Mouse (Mus musculus) right cerebral cortex, postnatal 25 days (tissue): Measurements from ENCODE around the gene Nudt5.
"Not testable (repeated sequence)": the region's sequence is repeated elsewhere in the genome, so short reads cannot be mapped to it uniquely, and the experiment has no call there.

Source experiments
- DNase-seq: peaks from one replicate; pipeline ENCODE4 v3.0.0; 2022

The Nudt5 gene

GRCm38 (mm10) chr2:5844873-5845631 lies at the start of gene Nudt5, which contains the start of gene Cdc123:
Gene Nudt5 (plus strand): TSS chr2:5845019.
Gene Cdc123 (minus strand): TSS chr2:5845164.
- DNase-seq: peak; percentile 90

GRCm38 (mm10) chr2:5797816-5798672 lies 46.8 kb upstream of the Nudt5 start:
- no peak for DNase-seq

- no peak for DNase-seq
Measured at GRCm38 (mm10) chr2:5801182-5801640, 43.6 kb upstream of the Nudt5 start.

GRCm38 (mm10) chr2:5801927-5802590 lies 42.8 kb upstream of the Nudt5 start:
- DNase-seq: no peak

GRCm38 (mm10) chr2:5804440-5805045 lies 40.3 kb upstream of the Nudt5 start:
- DNase-seq: no peak

DNA sequence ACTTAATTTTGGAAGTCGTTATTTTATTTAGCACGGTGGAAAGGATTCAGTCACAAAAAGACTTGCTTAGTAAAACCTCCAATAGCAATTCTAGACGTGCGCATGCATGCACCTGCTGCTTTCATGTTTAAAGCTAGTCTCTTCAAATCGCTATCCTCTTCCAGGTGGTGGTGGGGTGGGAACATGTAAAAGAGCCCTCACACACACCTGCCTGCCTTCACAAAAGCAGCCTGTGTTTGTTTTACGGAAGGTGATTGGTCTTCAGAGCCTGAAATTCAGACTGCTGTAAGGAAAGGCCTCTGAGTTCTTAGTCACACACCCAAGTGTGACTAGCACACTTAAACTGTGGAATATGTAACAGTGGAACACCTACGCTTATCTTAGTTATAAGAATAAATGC lies 39.6 kb upstream of the Nudt5 start:
- DNase-seq: no peak

DNA sequence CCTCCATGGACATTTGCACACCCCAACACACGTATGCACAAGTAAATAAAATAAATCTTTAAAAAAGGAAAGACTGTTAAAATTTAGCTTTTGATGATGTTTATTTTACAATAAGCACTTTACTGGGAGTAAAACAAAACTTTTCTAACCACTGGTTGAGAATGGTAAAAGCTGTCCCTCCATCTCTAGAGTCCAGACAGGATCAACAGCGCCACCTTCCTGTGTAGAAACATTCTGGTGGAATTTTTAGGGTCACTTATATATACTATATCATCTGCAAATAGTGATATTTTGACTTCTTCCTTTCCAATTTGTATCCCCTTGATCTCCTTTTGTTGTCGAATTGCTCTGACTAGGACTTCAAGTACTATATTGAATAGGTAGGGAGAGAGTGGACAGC lies 38.6 kb upstream of the Nudt5 start:
- not testable (repeated sequence) for DNase-seq

GRCm38 (mm10) chr2:5810036-5810718 lies 34.6 kb upstream of the Nudt5 start:
- no peak for DNase-seq

DNA sequence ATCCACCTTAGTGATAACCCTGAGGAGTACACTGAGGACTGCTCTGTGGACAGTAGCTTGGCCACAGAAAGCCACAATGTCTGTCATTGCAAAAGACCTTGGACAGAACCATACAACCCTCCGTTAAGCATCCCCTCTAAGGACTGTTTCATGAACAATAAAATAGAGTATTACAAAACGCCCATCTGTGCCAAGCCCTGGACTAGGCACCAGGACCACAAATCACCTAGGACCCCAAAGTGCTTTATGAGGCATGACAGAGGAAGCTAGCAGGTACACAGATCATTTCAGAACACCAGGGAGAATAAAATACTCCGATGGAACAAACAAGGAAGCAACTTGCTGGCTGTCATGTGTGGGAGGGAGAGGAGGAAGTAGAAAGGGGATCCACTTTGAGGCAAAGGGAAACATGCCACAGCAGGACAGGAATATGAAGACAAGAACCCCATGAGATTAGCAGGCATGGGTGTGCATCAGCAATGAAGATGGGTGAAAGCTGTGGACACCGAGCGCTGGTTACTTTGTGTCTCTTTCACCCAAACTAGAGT lies 33.5 kb upstream of the Nudt5 start:
- no peak for DNase-seq

DNA sequence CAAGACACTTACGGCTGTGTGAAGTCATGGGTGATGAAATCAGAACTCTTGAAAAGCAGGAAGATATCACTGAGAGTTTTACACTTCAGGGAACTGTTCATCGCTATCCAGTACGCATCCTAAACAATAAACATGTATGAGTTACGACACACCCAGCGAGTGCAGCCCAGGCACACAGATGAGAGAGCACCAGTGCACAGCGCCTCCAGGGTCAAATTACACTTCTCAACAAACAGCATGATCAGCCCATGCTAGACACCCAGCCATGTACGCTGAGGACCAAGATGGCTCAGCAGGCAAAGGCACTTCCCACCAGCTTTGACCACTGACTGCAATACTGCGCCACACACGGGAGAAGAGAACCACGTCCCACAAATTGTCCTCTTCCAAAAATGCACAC lies 23.6 kb upstream of the Nudt5 start:
- DNase-seq: no peak

GRCm38 (mm10) chr2:5822449-5822848 lies 22.4 kb upstream of the Nudt5 start:
- no peak for DNase-seq

DNA sequence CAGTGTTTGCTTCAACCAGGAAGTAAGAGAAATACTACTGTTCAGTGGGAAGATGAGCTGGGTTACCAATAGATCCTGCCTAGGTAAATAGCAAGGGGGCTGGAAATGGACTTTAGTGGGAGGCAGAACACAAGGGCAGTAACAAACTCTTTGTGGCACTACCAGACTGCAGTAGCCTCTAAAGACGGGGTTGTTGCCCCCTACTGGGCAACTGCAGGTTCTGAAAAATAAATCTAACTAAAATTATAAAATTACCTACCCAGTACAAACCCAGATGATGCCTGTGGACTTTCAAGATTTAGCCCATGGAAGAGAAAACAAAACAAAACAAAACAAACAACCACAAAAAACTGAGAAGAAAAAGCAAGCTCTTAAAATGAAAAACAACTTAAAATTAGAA lies 20.6 kb upstream of the Nudt5 start:
- no peak for DNase-seq

DNA sequence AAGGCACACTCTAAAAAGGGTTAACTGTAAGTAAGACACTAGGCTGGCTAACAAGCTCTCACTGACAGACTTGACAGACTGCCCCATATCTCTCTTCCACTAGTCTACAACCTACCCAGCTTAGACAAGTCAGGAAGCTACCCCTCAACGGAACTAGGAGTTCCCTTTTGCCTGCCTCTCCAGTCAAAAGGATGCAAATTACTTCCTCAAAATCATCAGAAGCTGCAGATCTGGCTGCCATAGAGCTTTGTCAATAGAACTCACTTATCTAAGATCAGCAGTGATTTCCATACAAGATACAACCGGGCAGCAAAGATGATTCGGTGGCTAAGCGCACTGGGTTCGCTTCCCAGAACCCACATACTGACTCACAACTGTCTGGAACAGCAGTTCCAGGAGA lies 20.1 kb upstream of the Nudt5 start:
- no peak for DNase-seq

- no peak for DNase-seq
Measured at GRCm38 (mm10) chr2:5825265-5825913, 19.4 kb upstream of the Nudt5 start.

GRCm38 (mm10) chr2:5840815-5841214 lies 4.0 kb upstream of the Nudt5 start:
- no peak for DNase-seq

- DNase-seq: no peak
Measured at GRCm38 (mm10) chr2:5844181-5844872, 492 bp upstream of the Nudt5 start.

DNA sequence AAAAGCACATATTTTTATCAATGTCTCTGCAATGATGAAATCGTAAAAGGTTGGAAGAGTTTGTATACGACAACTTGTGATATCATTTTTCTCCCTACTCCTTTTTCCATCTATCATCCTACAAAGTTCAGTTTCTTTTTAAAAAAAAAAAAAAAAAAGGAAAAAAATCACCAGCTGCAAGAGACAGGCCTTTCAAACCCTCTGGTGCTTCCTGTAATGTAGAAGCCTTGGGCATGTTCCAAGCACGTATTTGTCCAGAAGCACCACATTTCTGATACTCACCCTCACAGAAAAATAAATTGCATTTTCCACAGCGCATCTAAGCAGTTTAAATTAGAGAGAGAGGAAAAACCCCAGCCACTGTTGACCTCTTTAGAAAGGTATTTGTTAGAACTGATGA lies 1.0 kb downstream of the Nudt5 start:
- no peak for DNase-seq

- no peak for DNase-seq
Measured at GRCm38 (mm10) chr2:5851116-5851515, 6.3 kb downstream of the Nudt5 start.

GRCm38 (mm10) chr2:5851866-5852265 lies 7.0 kb downstream of the Nudt5 start:
- DNase-seq: no peak

GRCm38 (mm10) chr2:5862834-5863233 lies 18.0 kb downstream of the Nudt5 start, which contains the start of gene Gm13199:
Gene Gm13199 (minus strand): TSS chr2:5862934.
- no peak for DNase-seq

GRCm38 (mm10) chr2:5867681-5868080 lies 22.9 kb downstream of the Nudt5 start:
- DNase-seq: no peak
